Mouse (Mus musculus): ENCODE data around the gene Ttc12. TPM values are rescaled to one million over a fixed set of nuclear protein-coding genes. Genes with fewer than 3 reads are reported as not detected.
A peak's percentile ranks its signal among the peaks of the same experiment; 100 is the strongest.

Ttc12 gene
- total and polyA plus RNA-seq, 3 experiments = 0.44 to 0.67 (median 0.59) TPM

GRCm38 (mm10) chr9:49442621-49443020 lies 43.4 kb downstream of the Ttc12 start:
- H3K4me2 ChIP-seq (ENCODE audit: insufficient read depth, low read depth, poor library complexity, severe bottlenecking) = no peak overlapping the region
- TF ChIP-seq BHLHE40 (IDR thresholded peaks at IDR 0.05; ENCODE audit: low read depth, low read length) (no peak), EP300 (IDR thresholded peaks at IDR 0.05; ENCODE audit: low read length) (no peak), IRF4 (IDR thresholded peaks at IDR 0.05; ENCODE audit: low read depth, low read length) (no peak), USF2 (conservative IDR thresholded peaks at IDR 0.05; ENCODE audit: low read depth, low read length) (no peak), PAX5 (IDR thresholded peaks at IDR 0.05; ENCODE audit: low read length) (no peak), ETS1 (conservative IDR thresholded peaks at IDR 0.05; ENCODE audit: low read depth, low read length) (no peak), NELFE (IDR thresholded peaks at IDR 0.05; ENCODE audit: low read depth, low read length) (no peak), MYC (IDR thresholded peaks at IDR 0.05; ENCODE audit: low read depth, low read length) (no peak), HCFC1 (IDR thresholded peaks at IDR 0.05; ENCODE audit: low read depth, low read length) (no peak), TCF12 (IDR thresholded peaks at IDR 0.05; ENCODE audit: low read depth, low read length) (no peak), RAD21 (IDR thresholded peaks at IDR 0.05; ENCODE audit: low read depth, low read length) (no peak), MAFK (IDR thresholded peaks at IDR 0.05; ENCODE audit: insufficient replicate concordance, low read length) (no peak), POLR2A (IDR thresholded peaks at IDR 0.05; ENCODE audit: low read depth, low read length) (no peak), CHD1 (IDR thresholded peaks at IDR 0.05; ENCODE audit: low read depth, low read length) (no peak), USF1 (IDR thresholded peaks at IDR 0.05; ENCODE audit: low read depth, low read length) (no peak), SIN3A (IDR thresholded peaks at IDR 0.05; ENCODE audit: low read length) (no peak), TBP (conservative IDR thresholded peaks at IDR 0.05; ENCODE audit: low read depth, low read length) (no peak)
- 0 out of 4 replicates have a peak, but pooled peaks cover 0 to 4% of the 10 kb centered on the region in 2 experiments for H3K4me1 ChIP-seq (ENCODE audit: control insufficient read depth in 1 of 2, insufficient read depth in 2 of 2)
- no peak overlapping the region for H3K27ac ChIP-seq (ENCODE audit: insufficient read depth, low read depth)
- H3K36me3 ChIP-seq (replicated peaks in 1 of 2; ENCODE audit: control insufficient read depth in 1 of 2, insufficient read depth in 1 of 2, low read length in 1 of 2) = no peaks in the 10 kb centered on the region
- DNase-seq (ENCODE audit: extremely low read depth) = no peak
- no peak overlapping the region for H3K4me3 ChIP-seq (replicated peaks in 1 of 3; ENCODE audit: low read depth in 2 of 3, low read length in 2 of 3, poor library complexity in 1 of 3)
- no peaks in the 10 kb centered on the region for H3K27me3 ChIP-seq (replicated peaks)
- in situ Hi-C loops (cut with MboI; ENCODE audit: low pct_ligation_motif_present, low pct_unique_long_range_greater_than_20kb, low sequenced_read_pairs) = no loop called here
- H3K9ac ChIP-seq (ENCODE audit: insufficient read depth, low read depth) = no peak overlapping the region
- no peaks in the 10 kb centered on the region for H3K9me3 ChIP-seq (replicated peaks; ENCODE audit: low read length)
- H3K79me2 ChIP-seq (replicated peaks; ENCODE audit: control insufficient read depth, extremely low read depth, insufficient read depth, poor library complexity, severe bottlenecking) = no peaks in the 10 kb centered on the region
- dilution Hi-C loops (cut with MboI; ENCODE audit: extremely low pct_ligation_motif_present, extremely low pct_unique_long_range_greater_than_20kb, low sequenced_read_pairs) = no loop called here

DNA sequence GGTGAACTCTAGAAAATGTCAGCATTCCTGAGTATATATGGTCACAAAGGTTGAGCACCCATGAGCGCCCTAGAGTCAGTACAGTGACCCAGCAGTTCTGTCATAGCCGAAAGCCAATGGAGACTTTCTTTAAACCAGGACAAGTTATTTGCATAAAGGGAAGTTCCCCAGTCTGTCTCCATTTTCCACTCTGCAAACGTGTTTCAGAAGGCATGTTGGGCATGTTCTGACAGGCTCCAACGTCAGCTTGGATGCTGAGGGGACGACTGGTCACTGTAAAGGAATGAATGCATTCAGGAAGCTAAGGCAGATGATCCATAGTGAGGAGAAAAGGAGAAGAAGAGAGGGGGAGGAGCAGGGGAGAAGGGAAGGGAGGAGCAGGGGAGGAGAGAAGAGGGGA lies 58.5 kb downstream of the Ttc12 start:
- H3K36me3 ChIP-seq (replicated peaks in 1 of 2; ENCODE audit: control insufficient read depth in 1 of 2, insufficient read depth in 1 of 2, low read length in 1 of 2) = no peaks in the 10 kb centered on the region
- DNase-seq (ENCODE audit: extremely low read depth) = peak; percentile 88
- peak overlapping the region; percentile 38 for H3K27ac ChIP-seq (ENCODE audit: insufficient read depth, low read depth)
- H3K79me2 ChIP-seq (replicated peaks; ENCODE audit: control insufficient read depth, extremely low read depth, insufficient read depth, poor library complexity, severe bottlenecking) = no peaks in the 10 kb centered on the region
- dilution Hi-C loops (cut with MboI; ENCODE audit: extremely low pct_ligation_motif_present, extremely low pct_unique_long_range_greater_than_20kb, low sequenced_read_pairs) = no loop called here
- H3K4me1 ChIP-seq (ENCODE audit: control insufficient read depth in 1 of 2, insufficient read depth in 2 of 2) = peaks cover 22 to 75% of the 10 kb centered on the region in 2 experiments
- in situ Hi-C loops (cut with MboI; ENCODE audit: low pct_ligation_motif_present, low pct_unique_long_range_greater_than_20kb, low sequenced_read_pairs) = no loop called here
- H3K9ac ChIP-seq (ENCODE audit: insufficient read depth, low read depth) = no peak overlapping the region
- no peak overlapping the region for H3K4me3 ChIP-seq (replicated peaks in 1 of 3; ENCODE audit: low read depth in 2 of 3, low read length in 2 of 3, poor library complexity in 1 of 3)
- no peaks in the 10 kb centered on the region for H3K27me3 ChIP-seq (replicated peaks)
- peak overlapping the region; percentile 41 for H3K4me2 ChIP-seq (ENCODE audit: insufficient read depth, low read depth, poor library complexity, severe bottlenecking)
- H3K9me3 ChIP-seq (replicated peaks; ENCODE audit: low read length) = no peaks in the 10 kb centered on the region
- peak; percentile 55; the same call in 1 of the 2 replicates for TF ChIP-seq JUND (conservative IDR thresholded peaks at IDR 0.05; ENCODE audit: low read depth, low read length)
- no peak for TF ChIP-seq GABPA (IDR thresholded peaks at IDR 0.05; ENCODE audit: insufficient replicate concordance, low read depth, low read length)
- peak; percentile 99 for TF ChIP-seq CHD1 (IDR thresholded peaks at IDR 0.05; ENCODE audit: low read depth, low read length)
- no peak for TF ChIP-seq E2F4 (IDR thresholded peaks at IDR 0.05; ENCODE audit: insufficient replicate concordance, low read depth, low read length)
- no peak for TF ChIP-seq ZKSCAN1 (IDR thresholded peaks at IDR 0.05; ENCODE audit: borderline replicate concordance, low read depth, low read length)
- peak; percentile 78 for TF ChIP-seq MEF2A (IDR thresholded peaks at IDR 0.05; ENCODE audit: borderline replicate concordance, low read depth, low read length)
- no peak for TF ChIP-seq ZNF384 (IDR thresholded peaks at IDR 0.05; ENCODE audit: low read depth, low read length)
- peak; percentile 91 for TF ChIP-seq RCOR1 (conservative IDR thresholded peaks at IDR 0.05; ENCODE audit: low read depth, low read length)
- peak; percentile 55 for TF ChIP-seq NELFE (IDR thresholded peaks at IDR 0.05; ENCODE audit: low read depth, low read length)
- no peak for TF ChIP-seq PAX5 (IDR thresholded peaks at IDR 0.05; ENCODE audit: low read length)
- peak; percentile 51 for TF ChIP-seq ELF1 (IDR thresholded peaks at IDR 0.05; ENCODE audit: low read depth, low read length)
- TF ChIP-seq MAX (IDR thresholded peaks at IDR 0.05; ENCODE audit: low read length) = peak; percentile 68
- TF ChIP-seq ZMIZ1 (IDR thresholded peaks at IDR 0.05; ENCODE audit: low read depth, low read length) = no peak
- TF ChIP-seq USF2 (conservative IDR thresholded peaks at IDR 0.05; ENCODE audit: low read depth, low read length) = no peak
- TF ChIP-seq SMC3 (IDR thresholded peaks at IDR 0.05; ENCODE audit: low read depth, low read length) = no peak
- TF ChIP-seq EP300 (IDR thresholded peaks at IDR 0.05; ENCODE audit: low read length) = peak; percentile 93
- peak; percentile 29; the same call in 1 of the 2 replicates for TF ChIP-seq POLR2A (IDR thresholded peaks at IDR 0.05; ENCODE audit: low read depth, low read length)
- no peak for TF ChIP-seq ZC3H11A (IDR thresholded peaks at IDR 0.05; ENCODE audit: low read depth, low read length)
- TF ChIP-seq RAD21 (IDR thresholded peaks at IDR 0.05; ENCODE audit: low read depth, low read length) = no peak
- TF ChIP-seq MAFK (IDR thresholded peaks at IDR 0.05; ENCODE audit: insufficient replicate concordance, low read length) = peak; percentile 69
- no peak for TF ChIP-seq TBP (conservative IDR thresholded peaks at IDR 0.05; ENCODE audit: low read depth, low read length)
- peak; percentile 82 for TF ChIP-seq ETS1 (conservative IDR thresholded peaks at IDR 0.05; ENCODE audit: low read depth, low read length)
- TF ChIP-seq BHLHE40 (IDR thresholded peaks at IDR 0.05; ENCODE audit: low read depth, low read length) = peak; percentile 86
- TF ChIP-seq KAT2A (IDR thresholded peaks at IDR 0.05; ENCODE audit: insufficient replicate concordance, low read length) = 0 out of 2 replicates have a peak, but pooled peaks have one; percentile 35
- TF ChIP-seq POLR2AphosphoS2 (IDR thresholded peaks at IDR 0.05; ENCODE audit: low read depth, low read length) = no peak
- TF ChIP-seq IRF4 (IDR thresholded peaks at IDR 0.05; ENCODE audit: low read depth, low read length) = peak; percentile 79
